Mouse (Mus musculus) stomach, postnatal 0 days (tissue): ENCODE measurements at regions not wholly inside any gene's neighbourhood (a gene's known extent, or its start where the extent isn't known, plus 50 kb on each side); places are given as distances from the start of the nearest gene placed in this dataset.

Experiments
- ATAC-seq: fragments of 200-750 bp; cut with Nextera tagmentation; 2 replicates; pipeline ENCODE4 v1.8.0; 2017; ENCODE audit not compliant: low FRiP score, low TSS enrichment
- DNase-seq: peaks from one replicate; pipeline ENCODE4 v3.0.0-alpha.2; 2016; ENCODE audit warnings: low spot score
- H3K27ac ChIP-seq: fragments of 300-500 bp; sonication (generic); replicated peaks from 2 replicates; pipeline ENCODE4 v1.5.1; 2014; ENCODE audit warnings: mild to moderate bottlenecking, control low read depth
- H3K27me3 ChIP-seq: fragments of 300-500 bp; sonication (generic); 2 replicates; pipeline ENCODE4 v1.6.1; 2014; ENCODE audit warnings: low read length; ENCODE audit not compliant: control insufficient read depth, insufficient read depth
- H3K36me3 ChIP-seq: fragments of 300-500 bp; sonication (generic); 2 replicates; pipeline ENCODE4 v1.6.1; 2014; ENCODE audit warnings: low read length, mixed read lengths; ENCODE audit not compliant: control insufficient read depth, insufficient read depth
- H3K4me1 ChIP-seq: fragments of 300-500 bp; sonication (generic); replicated peaks from 2 replicates; pipeline ENCODE4 v1.6.1; 2014; ENCODE audit warnings: antibody characterized with exemption; ENCODE audit not compliant: control insufficient read depth, insufficient read depth
- H3K4me2 ChIP-seq: fragments of 300-500 bp; sonication (generic); replicated peaks from 2 replicates; pipeline ENCODE4 v1.6.1; 2014; ENCODE audit warnings: low read depth, mild to moderate bottlenecking, control low read depth, moderate library complexity
- H3K4me3 ChIP-seq: fragments of 300-500 bp; sonication (generic); 2 replicates; pipeline ENCODE4 v1.5.1; 2014; ENCODE audit warnings: low read depth, low read length, control low read depth
- H3K9ac ChIP-seq: fragments of 300-500 bp; sonication (generic); 2 replicates; pipeline ENCODE4 v1.6.1; 2014; ENCODE audit warnings: mild to moderate bottlenecking, low read length, control low read depth, mixed read lengths
- H3K9me3 ChIP-seq: fragments of 300-500 bp; sonication (generic); 2 replicates; pipeline ENCODE4 v1.6.1; 2016; ENCODE audit warnings: low read length; ENCODE audit not compliant: control insufficient read depth
- CTCF ChIP-seq: IDR thresholded peaks from 2 replicates; pipeline ENCODE4 v1.5.1; 2016; ENCODE audit warnings: antibody characterized with exemption, low read depth, mild to moderate bottlenecking, moderate library complexity
- EP300 ChIP-seq: optimal IDR thresholded peaks from 2 replicates; pipeline ENCODE3; 2016; ENCODE audit warnings: antibody characterized with exemption
- WGBS: fragments of 180-500 bp; shearing (Covaris S2); extraction: QIAGEN DNeasy Blood & Tissue Kit; methylation state at CpG from one replicate; pipeline ENCODE4 v1.1.7; 2014; 5-methylcytosine and 5-hydroxymethylcytosine counted together

DNA sequence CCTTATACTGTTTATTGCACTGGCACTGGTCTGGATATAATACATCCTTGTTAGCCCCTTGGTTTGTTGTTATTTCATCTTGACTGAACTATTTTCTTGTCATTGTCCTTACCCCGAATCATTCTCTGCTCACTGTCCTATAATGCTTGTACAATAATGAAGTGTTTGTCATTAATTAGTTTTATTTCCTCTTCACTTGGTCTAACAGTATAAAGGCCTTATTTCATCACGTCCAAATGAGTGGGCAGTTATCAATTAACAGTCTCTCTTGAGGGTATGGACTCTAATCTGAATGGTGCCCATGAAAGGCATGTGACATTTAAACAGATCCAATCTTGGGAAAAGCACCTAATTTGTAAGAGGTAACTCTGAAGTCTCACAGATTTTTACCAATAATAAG, 162.6 kb downstream of the Pros1 start:
- no peak for TF ChIP-seq CTCF
- TF ChIP-seq EP300, result no peak
- no peak overlapping the region for H3K4me3 ChIP-seq
- DNase-seq, result no peak
- H3K4me1 ChIP-seq, result no peaks in the 10 kb centered on the region
- H3K9ac ChIP-seq, result no peak overlapping the region
- H3K27ac ChIP-seq, result no peak overlapping the region
- 78% methylated on average over 2 of the region's 2 CpGs for WGBS
- no peaks in the 10 kb centered on the region for H3K36me3 ChIP-seq
- H3K4me2 ChIP-seq, result no peak overlapping the region
- no peak for ATAC-seq
- H3K27me3 ChIP-seq, result no peaks in the 10 kb centered on the region
- no peaks in the 10 kb centered on the region for H3K9me3 ChIP-seq

DNA sequence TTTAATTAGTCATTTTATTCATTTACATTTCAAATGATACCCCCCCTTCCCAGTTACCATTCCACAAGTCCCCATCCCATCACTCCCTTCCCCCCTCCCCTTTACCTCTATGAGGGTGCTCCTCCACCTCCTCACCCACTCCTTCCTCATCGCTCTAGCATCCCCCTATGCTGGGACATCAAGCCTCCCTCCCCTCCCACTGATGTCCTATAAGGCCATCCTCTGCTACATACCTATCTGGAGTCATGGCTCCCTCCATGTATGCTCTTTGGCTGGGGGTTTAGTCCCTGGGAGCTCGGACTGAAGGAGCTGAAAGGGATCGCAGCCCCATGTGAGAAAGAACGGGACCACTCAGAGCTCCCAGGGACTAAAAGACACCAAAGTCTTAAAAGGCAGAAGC, 176.3 kb downstream of the Pros1 start:
- ATAC-seq, result no peak
- WGBS, result 75% methylated on average over 4 of the region's 4 CpGs
- DNase-seq, result no peak
- Histone ChIP-seq H3K27ac (no peak overlapping the region), H3K4me1 (no peaks in the 10 kb centered on the region), H3K27me3 (no peaks in the 10 kb centered on the region), H3K9me3 (no peaks in the 10 kb centered on the region), H3K9ac (no peak overlapping the region), H3K36me3 (no peaks in the 10 kb centered on the region), H3K4me3 (no peak overlapping the region), H3K4me2 (no peak overlapping the region)
- TF ChIP-seq EP300, result no peak
- TF ChIP-seq CTCF, result no peak

DNA sequence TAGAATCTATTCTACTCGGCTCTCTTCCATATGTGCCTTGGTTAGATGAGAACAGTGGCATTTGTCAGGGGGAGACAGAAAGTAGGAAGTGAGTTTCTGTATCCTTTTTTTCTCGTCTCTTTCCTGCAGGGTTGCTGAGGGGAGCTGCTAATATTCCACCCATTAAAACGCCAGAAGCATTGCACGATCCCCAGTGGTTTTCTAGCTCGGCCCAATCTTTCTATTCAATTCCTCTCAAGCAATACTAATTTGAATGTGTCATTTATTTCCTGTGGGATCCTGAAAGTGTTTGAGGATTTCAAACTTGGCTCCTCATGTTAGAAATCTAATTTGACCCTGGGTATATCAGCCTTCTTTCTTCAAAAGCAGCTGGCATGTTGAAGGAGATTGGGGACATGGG, 176.9 kb downstream of the Pros1 start:
- no peak overlapping the region for H3K4me2 ChIP-seq
- DNase-seq, result no peak
- H3K4me1 ChIP-seq, result no peaks in the 10 kb centered on the region
- no peaks in the 10 kb centered on the region for H3K9me3 ChIP-seq
- H3K27me3 ChIP-seq, result no peaks in the 10 kb centered on the region
- H3K27ac ChIP-seq, result no peak overlapping the region
- WGBS, result 50% methylated on average over 5 of the region's 5 CpGs
- TF ChIP-seq CTCF (no peak), EP300 (no peak)
- H3K4me3 ChIP-seq, result no peak overlapping the region
- no peak for ATAC-seq
- no peaks in the 10 kb centered on the region for H3K36me3 ChIP-seq
- H3K9ac ChIP-seq, result no peak overlapping the region

DNA sequence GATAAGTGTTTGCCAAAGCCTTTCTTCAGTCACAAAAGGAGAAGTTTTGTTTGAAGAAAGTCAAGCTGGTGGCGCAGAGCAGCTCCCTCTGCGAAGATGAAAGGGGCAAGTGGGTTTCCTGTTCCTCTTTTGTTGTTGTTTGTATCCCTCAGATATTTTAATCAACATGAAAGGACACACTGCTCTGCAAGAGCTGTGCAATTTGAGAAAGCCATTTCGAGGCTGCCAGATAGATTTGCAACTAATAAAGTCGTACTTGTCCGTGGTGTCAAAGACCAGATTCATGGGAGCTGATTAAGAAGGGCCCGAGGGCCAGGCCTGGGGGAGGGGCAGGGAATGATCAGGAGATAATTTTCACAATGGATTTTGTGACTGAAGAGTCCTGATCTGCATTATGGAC, 177.7 kb downstream of the Pros1 start:
- H3K4me2 ChIP-seq, result no peak overlapping the region
- no peak for DNase-seq
- H3K4me3 ChIP-seq, result no peak overlapping the region
- no peaks in the 10 kb centered on the region for H3K9me3 ChIP-seq
- no peak overlapping the region for H3K27ac ChIP-seq
- H3K27me3 ChIP-seq, result no peaks in the 10 kb centered on the region
- no peaks in the 10 kb centered on the region for H3K4me1 ChIP-seq
- H3K9ac ChIP-seq, result no peak overlapping the region
- WGBS, result 45% methylated on average over 6 of the region's 6 CpGs
- no peak for TF ChIP-seq CTCF
- no peak for TF ChIP-seq EP300
- no peak for ATAC-seq
- no peaks in the 10 kb centered on the region for H3K36me3 ChIP-seq

DNA sequence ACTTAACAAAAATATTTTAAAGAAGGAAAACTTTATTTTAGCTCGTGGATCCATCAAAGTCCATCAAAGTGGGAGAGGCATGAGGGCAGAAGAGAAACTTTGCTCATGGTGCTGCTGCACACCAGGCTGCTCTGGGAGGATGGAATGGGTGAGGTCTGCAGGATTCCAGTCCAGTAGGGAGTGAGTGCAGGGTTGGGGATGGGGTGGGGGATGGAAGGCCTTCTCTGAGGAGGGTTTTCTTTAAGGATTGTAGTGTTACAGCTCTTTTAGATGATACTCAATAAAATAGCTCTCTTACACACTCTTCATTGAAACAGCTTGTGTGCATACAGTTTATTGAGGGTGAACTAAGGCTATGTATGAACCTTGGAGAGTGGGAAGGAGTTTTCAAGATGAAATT, 195.0 kb downstream of the Pros1 start:
- no peaks in the 10 kb centered on the region for H3K9me3 ChIP-seq
- DNase-seq (no peak), ATAC-seq (no peak)
- H3K4me3 ChIP-seq, result no peak overlapping the region
- H3K9ac ChIP-seq, result no peak overlapping the region
- H3K36me3 ChIP-seq, result no peaks in the 10 kb centered on the region
- no peak for TF ChIP-seq EP300
- TF ChIP-seq CTCF, result no peak
- H3K27me3 ChIP-seq, result no peaks in the 10 kb centered on the region
- H3K27ac ChIP-seq, result no peak overlapping the region
- H3K4me2 ChIP-seq, result no peak overlapping the region
- 51% methylated on average over 1 of the region's 1 CpGs for WGBS
- no peaks in the 10 kb centered on the region for H3K4me1 ChIP-seq

DNA sequence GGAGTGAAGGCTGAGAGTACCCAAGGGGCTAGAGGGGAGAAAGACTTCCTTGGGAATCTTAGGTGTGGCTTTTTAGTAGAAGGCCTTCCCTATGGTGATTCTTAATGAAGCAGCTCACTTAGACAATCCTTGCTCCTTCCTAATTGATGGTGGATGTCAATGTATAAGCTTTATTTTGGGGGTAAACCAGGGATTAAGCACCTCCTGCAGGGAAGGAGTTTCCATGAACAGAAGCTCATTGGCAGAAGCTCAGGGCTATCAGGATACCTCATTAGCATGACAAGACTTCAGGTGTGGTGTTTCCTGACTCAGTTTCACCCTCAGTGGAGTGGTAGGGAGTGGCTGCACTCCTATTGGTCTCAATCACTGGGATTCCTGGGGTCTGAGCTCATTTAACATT, 208.8 kb downstream of the Pros1 start:
- Histone ChIP-seq H3K27me3 (no peaks in the 10 kb centered on the region), H3K4me3 (no peak overlapping the region), H3K4me2 (no peak overlapping the region), H3K36me3 (no peaks in the 10 kb centered on the region), H3K27ac (no peak overlapping the region), H3K9ac (no peak overlapping the region), H3K9me3 (no peaks in the 10 kb centered on the region), H3K4me1 (no peaks in the 10 kb centered on the region)
- DNase-seq (no peak), ATAC-seq (no peak)
- TF ChIP-seq EP300, result no peak
- no peak for TF ChIP-seq CTCF

DNA sequence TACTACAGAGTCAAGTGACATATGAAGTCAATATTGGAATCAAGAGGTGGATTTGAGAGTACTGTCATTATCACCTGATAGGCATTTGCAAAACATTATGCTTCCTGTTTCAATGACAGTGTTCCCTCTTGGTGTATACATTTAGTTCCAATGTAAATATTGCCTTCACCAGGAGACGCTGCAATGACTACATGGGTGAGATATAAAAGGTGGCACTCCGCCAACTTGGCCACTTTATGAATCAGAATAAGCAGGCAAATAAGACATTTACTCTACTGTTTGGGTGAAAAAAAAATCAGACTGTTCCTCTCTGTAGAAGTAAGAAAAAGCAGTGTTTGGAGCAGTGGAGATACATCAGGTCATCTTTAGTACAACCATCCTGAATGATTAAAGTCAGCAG, 215.9 kb downstream of the Pros1 start:
- no peak overlapping the region for H3K27ac ChIP-seq
- H3K9me3 ChIP-seq, result no peaks in the 10 kb centered on the region
- TF ChIP-seq EP300 (no peak), CTCF (no peak)
- H3K9ac ChIP-seq, result no peak overlapping the region
- H3K4me1 ChIP-seq, result no peaks in the 10 kb centered on the region
- no peak overlapping the region for H3K4me3 ChIP-seq
- WGBS, result 52% methylated on average over 2 of the region's 2 CpGs
- H3K27me3 ChIP-seq, result no peaks in the 10 kb centered on the region
- ATAC-seq, result no peak
- no peak for DNase-seq
- H3K4me2 ChIP-seq, result no peak overlapping the region
- no peaks in the 10 kb centered on the region for H3K36me3 ChIP-seq
